Mouse (Mus musculus): ENCODE results near the gene Paqr9. TPM values are rescaled to one million over a fixed set of nuclear protein-coding genes. Genes with fewer than 3 reads are reported as not detected.
"Not testable (repeated sequence)": the region's sequence is repeated elsewhere in the genome, so short reads cannot be mapped to it uniquely, and the experiment has no call there.

Gene Paqr9
- polyA plus RNA-seq (2016; fragmentation: Nextera tagmentation; extraction: Ambion mirVana): 0.09 and 0.10 TPM in 2 replicates

DNA sequence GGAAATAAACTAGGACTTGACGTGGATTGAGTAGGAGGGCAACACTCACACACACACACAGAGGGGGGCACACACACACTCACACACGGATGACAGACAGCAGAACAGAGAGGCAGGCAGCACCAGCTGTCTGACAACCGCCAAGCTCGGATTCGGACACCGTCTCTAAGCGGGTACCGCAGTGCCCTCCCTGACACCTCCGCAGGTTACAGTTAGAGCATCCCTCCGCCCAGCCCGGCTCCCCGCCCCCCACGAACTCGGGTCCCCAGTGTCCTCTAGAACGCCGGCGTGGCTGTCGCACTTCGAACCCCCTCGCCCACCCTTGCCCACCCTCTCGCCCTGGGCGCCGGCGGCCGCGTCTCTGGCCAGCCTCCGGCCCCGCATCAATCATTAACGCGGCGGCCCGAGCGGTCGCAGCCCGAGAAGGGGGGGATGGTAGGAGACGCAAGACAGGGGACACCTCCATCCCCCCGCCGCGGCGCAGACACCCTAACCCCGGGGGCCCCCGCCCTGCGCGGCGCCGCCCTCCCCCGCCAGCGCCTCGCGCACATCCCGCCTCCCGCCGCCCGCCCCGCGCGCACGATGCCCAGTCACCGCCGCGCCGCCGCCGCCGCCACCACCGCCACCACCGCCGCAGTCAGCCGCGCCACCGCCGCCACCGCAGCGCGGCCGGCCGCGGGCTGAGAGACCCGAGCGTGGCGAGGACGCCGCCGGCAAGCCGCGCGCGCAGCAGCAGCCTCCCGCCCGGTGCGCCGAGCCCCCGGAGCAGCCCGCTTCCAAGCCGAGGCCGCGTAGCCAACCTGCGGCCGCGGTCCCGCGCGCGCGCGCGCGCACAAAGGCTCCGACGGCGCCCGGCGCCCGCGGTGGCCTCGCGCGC is at the start of gene Paqr9:
Gene Paqr9, plus strand, starts transcription at position 599 of the 877 bp plus-strand sequence.
- peak within 1 kb of the TSS; percentile 81 for H3K27ac ChIP-seq
- WGBS: 10% methylated on average over 104 of the region's 118 CpGs
- H3K4me3 ChIP-seq: peak within 1 kb of the TSS; percentile 68
- no peaks in the 10 kb centered on the region for H3K9me3 ChIP-seq (replicated peaks)
- H3K4me1 ChIP-seq: peaks cover 16% of the 10 kb centered on the region
- H3K36me3 ChIP-seq: no peaks in the 10 kb centered on the region
- H3K27me3 ChIP-seq (ENCODE audit: low read depth, poor library complexity, severe bottlenecking): peaks cover 96% of the 10 kb centered on the region
- peak; percentile 67 for DNase-seq (ENCODE audit: low spot score)

DNA sequence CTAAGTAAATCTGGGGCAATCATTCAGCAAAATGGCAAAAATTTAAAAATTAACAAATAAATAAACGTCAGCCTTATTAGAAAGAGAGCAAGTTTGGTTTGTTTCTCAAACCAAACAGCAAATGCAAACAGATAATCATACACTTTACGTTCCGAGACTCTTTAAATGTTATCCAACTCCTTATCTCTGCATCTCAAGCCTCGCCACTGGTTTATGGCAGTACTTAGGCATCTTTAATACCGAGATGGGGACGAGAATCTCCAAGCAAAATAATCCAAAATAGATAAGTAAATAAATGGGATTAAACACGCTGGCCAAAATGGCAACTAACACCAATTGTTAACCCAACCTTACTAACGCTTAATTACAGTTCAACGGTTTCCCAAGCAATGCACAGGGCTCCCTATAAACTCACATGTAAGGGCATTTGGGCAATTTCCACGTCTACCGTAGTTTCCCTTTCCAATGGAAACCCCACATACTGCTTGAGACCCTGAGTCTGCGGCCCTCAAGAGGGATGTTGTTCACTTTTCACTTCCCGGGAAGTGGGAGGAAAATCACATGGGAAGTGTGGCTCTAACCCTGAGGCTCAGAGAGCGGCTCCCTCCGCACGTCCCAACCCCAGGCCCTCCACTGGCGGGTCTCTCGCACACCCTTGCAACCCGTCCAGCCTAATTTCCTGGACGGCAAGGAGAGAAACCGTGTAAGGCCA is 48.6 kb upstream of the Paqr9 start:
- no peaks in the 10 kb centered on the region for H3K9me3 ChIP-seq (replicated peaks)
- H3K4me1 ChIP-seq: peaks cover 15% of the 10 kb centered on the region
- peaks cover 13% of the 10 kb centered on the region for H3K36me3 ChIP-seq
- peak overlapping the region; percentile 87 for H3K4me3 ChIP-seq
- WGBS: 6% methylated on average over 21 of the region's 21 CpGs
- H3K27me3 ChIP-seq (ENCODE audit: low read depth, poor library complexity, severe bottlenecking): no peaks in the 10 kb centered on the region
- peak overlapping the region; percentile 97 for H3K27ac ChIP-seq
- no peak for DNase-seq (ENCODE audit: low spot score)

DNA sequence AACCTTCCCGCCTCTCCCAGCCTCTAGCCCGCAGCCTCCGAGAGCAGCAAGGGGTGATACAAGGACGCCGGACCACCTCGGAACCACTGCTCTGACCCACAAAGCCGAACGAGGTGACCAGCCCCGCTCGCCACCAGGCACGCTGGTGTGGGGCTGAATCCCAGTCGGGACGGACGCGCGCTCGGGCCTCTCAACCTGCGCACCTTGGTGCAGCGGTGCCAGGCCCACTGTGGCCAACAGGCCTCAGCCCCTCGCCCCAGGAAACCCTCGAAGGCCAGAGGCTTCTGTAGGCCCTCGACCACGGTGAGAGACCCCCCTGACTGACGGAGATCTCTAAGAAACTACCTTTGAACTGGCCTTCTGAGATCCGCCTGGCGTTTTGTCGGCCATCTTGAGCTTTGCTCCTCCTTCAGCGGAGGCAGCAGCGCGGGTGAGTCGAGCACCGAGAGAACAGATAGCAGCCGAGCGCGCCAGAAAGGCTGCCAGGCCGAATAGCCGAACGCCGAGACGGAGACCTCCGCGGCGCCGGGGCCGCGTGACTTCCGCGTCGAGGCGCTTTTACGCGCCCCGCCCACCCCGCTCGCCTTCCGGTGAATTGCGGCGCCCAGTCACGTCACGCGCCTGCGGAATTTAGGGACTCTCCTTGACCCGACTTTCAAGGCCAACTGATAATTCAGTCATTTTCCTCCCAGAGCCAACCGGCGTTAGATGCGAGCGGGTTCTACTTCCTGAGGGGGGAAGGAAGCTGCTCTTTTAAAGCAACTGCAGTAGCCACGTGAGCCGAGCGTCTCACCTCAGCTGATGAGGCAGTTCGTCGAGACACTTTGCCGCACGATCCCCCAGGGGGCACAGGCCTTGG is 47.8 kb upstream of the Paqr9 start, which contains the start of gene U2surp:
Gene U2surp, minus strand, starts transcription at position 525 of the 859 bp plus-strand sequence.
- H3K4me3 ChIP-seq: peak within 1 kb of the TSS; percentile 87
- no peaks in the 10 kb centered on the region for H3K9me3 ChIP-seq (replicated peaks)
- DNase-seq (ENCODE audit: low spot score): peak; percentile 98
- H3K36me3 ChIP-seq: peaks cover 13% of the 10 kb centered on the region
- no peaks in the 10 kb centered on the region for H3K27me3 ChIP-seq (ENCODE audit: low read depth, poor library complexity, severe bottlenecking)
- WGBS: under 1% methylated on average over 73 of the region's 74 CpGs
- H3K4me1 ChIP-seq: peaks cover 15% of the 10 kb centered on the region
- peak within 1 kb of the TSS; percentile 97 for H3K27ac ChIP-seq

DNA sequence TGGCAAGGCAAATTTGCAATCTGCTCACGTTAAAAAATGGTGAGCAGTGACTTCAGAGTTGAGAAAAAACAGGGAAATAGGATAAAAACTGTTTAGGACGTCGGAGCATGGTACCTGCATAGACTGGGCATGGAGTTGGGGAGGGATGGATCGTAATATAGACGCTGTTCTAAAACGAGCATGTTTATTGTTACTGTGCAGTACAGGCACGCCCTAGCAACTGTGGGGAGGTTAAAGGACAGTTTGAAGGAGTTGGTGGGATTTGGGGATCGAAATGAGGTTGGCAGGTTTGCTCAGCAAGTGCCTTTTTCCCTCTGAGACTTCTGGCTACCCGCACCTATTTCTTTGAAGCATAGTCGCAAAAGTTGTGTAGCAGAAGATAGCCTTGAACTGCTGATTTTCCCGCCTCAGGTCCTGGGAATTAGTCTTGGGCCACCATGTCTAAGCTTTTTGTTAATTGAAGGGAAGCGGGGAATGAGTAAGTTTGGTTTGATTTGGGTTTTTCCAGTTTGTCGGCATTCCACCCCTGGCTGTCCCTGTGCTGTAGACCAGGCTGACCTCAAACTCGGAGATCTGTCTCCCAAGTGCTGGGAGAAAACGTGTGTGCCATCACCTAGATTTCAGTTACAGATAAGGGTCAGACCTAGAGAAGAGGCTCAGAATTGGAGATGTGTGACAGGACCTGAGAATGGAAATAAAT is 47.0 kb upstream of the Paqr9 start:
- Histone ChIP-seq H3K27ac (peak overlapping the region; percentile 97), H3K9me3 (replicated peaks) (no peaks in the 10 kb centered on the region), H3K4me1 (peaks cover 15% of the 10 kb centered on the region), H3K4me3 (peak overlapping the region; percentile 87), H3K27me3 (ENCODE audit: low read depth, poor library complexity, severe bottlenecking) (no peaks in the 10 kb centered on the region), H3K36me3 (peaks cover 13% of the 10 kb centered on the region)
- no peak for DNase-seq (ENCODE audit: low spot score)
- 28% methylated on average over 15 of the region's 15 CpGs for WGBS

DNA sequence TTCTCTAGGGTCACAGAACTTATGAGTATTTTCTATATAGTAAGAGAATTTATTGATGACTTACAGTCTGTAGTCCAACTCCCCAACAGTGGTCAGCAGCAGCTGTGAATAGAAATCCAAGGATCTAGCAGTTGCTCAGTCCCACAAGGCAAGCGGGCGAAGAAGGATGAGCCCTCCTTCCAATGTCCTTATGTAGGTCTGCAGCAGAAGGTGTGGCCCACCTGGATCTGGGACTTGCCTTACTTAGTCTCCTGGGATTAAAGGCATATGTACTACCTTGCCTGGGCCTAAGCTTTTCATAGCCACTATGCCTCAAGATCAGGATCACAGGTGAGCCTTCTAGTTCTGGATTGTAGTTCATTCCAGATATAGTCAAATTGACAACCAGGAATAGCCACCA is 45.7 kb upstream of the Paqr9 start:
- WGBS: 97% methylated on average over 2 of the region's 2 CpGs

DNA sequence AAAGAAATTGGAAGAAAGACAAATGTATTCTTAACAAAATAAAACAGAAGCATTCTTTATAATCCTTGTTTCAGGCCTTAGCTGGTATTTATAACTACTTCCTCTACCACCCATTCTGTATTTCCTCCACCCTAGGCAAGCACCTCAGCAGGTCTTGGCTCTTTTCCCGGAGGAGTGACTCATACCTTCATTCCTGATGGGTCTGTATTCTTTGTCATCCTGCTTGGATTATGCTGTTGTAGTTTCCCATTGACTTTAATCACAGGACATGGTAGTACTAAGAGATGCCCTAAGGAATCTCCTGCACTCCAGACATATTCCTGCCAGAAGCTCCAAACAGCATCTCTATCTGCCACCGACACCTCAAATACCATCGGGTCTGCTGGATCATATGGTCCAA is 45.1 kb upstream of the Paqr9 start:
- not testable (repeated sequence) for H3K36me3 ChIP-seq; H3K4me3 ChIP-seq; DNase-seq (ENCODE audit: low spot score); H3K27ac ChIP-seq; H3K27me3 ChIP-seq (ENCODE audit: low read depth, poor library complexity, severe bottlenecking); H3K9me3 ChIP-seq (replicated peaks)
- 88% methylated on average over 3 of the region's 3 CpGs for WGBS
- H3K4me1 ChIP-seq: peaks cover 15% of the 10 kb centered on the region

More for the DNA sequence above, 45.7 kb upstream of the Paqr9 start:
- H3K9me3 ChIP-seq (replicated peaks): no peaks in the 10 kb centered on the region
- no peaks in the 10 kb centered on the region for H3K27me3 ChIP-seq (ENCODE audit: low read depth, poor library complexity, severe bottlenecking)
- peaks cover 3% of the 10 kb centered on the region for H3K36me3 ChIP-seq
- peaks cover 15% of the 10 kb centered on the region for H3K4me1 ChIP-seq
- H3K4me3 ChIP-seq: no peak overlapping the region
- no peak for DNase-seq (ENCODE audit: low spot score)
- no peak overlapping the region for H3K27ac ChIP-seq

DNA sequence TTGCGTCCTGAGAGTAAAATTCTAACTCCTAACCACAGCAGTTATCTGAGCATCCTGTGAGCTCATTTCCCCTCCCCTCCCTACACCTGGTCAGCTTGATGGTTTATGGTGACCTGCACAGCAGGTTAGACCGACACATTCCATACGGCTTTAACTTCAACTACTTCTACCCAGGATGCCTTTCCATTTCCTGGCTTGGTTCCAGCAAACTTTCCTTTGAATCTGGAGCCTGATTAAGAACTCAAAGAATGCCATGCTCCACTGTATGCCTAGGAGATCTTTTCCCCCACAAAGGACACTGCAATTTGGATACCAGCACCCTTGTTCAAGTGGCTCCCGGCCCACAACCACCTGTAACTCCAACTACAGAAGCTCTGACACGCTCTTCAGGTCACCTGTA is 38.9 kb upstream of the Paqr9 start:
- H3K4me3 ChIP-seq: no peak overlapping the region
- H3K9me3 ChIP-seq (replicated peaks): no peaks in the 10 kb centered on the region
- H3K4me1 ChIP-seq: no peaks in the 10 kb centered on the region
- no peak for DNase-seq (ENCODE audit: low spot score)
- H3K27me3 ChIP-seq (ENCODE audit: low read depth, poor library complexity, severe bottlenecking): no peaks in the 10 kb centered on the region
- no peak overlapping the region for H3K27ac ChIP-seq
- 90% methylated on average over 5 of the region's 5 CpGs for WGBS
- no peaks in the 10 kb centered on the region for H3K36me3 ChIP-seq

DNA sequence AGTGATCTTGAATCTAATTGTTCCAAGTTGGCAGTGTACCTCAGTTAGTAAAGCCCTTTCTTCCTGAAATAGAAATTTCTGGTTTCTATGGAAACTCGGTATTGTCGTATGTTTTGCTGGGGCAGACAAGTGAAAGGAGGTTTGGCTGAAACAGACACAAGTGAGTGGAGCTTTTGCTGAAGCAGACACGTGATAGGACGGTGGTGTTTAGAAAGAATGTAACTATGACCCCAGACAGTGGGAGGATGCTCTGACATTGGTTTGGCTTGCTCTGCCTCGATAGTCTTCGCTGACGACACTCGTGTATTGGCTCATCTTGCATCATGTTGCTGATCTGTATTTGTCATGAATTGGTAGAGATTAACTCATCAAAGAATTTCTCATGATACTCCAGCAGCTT is 38.4 kb upstream of the Paqr9 start:
- H3K4me3 ChIP-seq: no peak overlapping the region
- no peak for DNase-seq (ENCODE audit: low spot score)
- 94% methylated on average over 8 of the region's 8 CpGs for WGBS
- no peak overlapping the region for H3K27ac ChIP-seq
- no peaks in the 10 kb centered on the region for H3K36me3 ChIP-seq
- no peaks in the 10 kb centered on the region for H3K9me3 ChIP-seq (replicated peaks)
- H3K27me3 ChIP-seq (ENCODE audit: low read depth, poor library complexity, severe bottlenecking): no peaks in the 10 kb centered on the region
- no peaks in the 10 kb centered on the region for H3K4me1 ChIP-seq

DNA sequence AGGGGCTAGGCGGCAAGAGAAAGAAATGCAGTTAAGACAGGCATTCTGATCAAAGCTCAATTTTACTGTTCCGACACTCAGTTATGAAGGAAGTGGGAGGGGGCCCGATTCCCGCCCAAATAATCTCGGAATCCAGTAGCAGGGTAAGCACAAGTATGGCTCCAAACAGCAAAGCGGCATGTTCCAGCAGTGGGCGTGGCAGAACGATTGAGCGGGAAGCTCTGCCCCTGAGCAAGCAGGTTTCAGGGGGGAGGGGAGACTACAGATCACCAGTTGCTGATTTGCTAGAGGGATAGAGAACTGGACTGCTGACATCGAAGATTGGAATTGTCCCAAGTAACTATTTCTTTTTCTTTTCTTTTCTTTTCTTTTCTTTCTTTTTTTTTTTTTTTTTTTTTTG is 37.9 kb upstream of the Paqr9 start:
- no peaks in the 10 kb centered on the region for H3K36me3 ChIP-seq
- no peak overlapping the region for H3K27ac ChIP-seq
- H3K4me3 ChIP-seq: no peak overlapping the region
- H3K4me1 ChIP-seq: no peaks in the 10 kb centered on the region
- 55% methylated on average over 10 of the region's 10 CpGs for WGBS
- H3K9me3 ChIP-seq (replicated peaks): no peaks in the 10 kb centered on the region
- H3K27me3 ChIP-seq (ENCODE audit: low read depth, poor library complexity, severe bottlenecking): no peaks in the 10 kb centered on the region
- peak; percentile 39 for DNase-seq (ENCODE audit: low spot score)

DNA sequence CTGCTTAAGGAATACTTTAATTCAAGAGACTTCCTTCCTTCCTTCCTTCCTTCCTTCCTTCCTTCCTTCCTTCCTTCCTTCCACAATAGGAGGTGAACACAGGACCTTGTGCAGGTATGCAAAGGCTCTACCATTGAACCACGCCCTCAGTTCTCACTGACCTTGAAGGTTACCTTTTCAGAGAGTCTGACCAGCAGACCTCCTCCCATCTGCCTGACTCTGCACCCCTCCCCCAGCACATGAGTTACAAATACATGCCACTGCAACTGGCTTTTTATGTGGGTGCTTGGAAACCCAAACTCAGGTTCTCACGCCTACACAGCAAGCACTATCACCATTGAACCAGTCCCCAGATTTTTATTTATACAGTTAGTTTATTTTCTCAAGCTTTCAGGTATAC is 36.9 kb upstream of the Paqr9 start:
- no peaks in the 10 kb centered on the region for H3K4me1 ChIP-seq
- H3K9me3 ChIP-seq (replicated peaks): no peaks in the 10 kb centered on the region
- H3K27me3 ChIP-seq (ENCODE audit: low read depth, poor library complexity, severe bottlenecking): no peaks in the 10 kb centered on the region
- H3K36me3 ChIP-seq: no peaks in the 10 kb centered on the region
- no peak overlapping the region for H3K27ac ChIP-seq
- no peak for DNase-seq (ENCODE audit: low spot score)
- H3K4me3 ChIP-seq: no peak overlapping the region
- 96% methylated on average over 2 of the region's 2 CpGs for WGBS

DNA sequence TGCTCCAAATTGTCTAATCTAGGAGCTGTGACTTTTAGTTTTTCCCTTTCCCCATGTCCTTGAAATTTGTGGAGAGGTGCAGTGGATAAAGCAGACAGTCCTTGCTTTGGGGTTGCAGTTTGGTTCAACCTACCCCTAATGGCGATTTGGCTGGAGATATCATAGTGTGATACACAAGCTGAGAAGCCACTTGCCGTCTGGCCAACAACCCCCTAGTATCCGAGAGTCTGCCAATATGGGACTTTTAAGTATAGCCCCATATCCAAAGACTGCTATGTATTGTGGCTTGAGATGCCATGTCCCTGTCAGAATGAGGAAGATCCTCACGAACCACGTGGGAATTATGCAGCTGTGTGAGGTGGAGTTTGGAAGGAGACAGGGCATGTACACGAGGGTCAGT is 34.1 kb upstream of the Paqr9 start:
- Histone ChIP-seq H3K9me3 (replicated peaks) (no peaks in the 10 kb centered on the region), H3K4me1 (no peaks in the 10 kb centered on the region), H3K27ac (no peak overlapping the region), H3K4me3 (no peak overlapping the region), H3K27me3 (ENCODE audit: low read depth, poor library complexity, severe bottlenecking) (no peaks in the 10 kb centered on the region), H3K36me3 (no peaks in the 10 kb centered on the region)
- WGBS: 87% methylated on average over 6 of the region's 6 CpGs
- no peak for DNase-seq (ENCODE audit: low spot score)

DNA sequence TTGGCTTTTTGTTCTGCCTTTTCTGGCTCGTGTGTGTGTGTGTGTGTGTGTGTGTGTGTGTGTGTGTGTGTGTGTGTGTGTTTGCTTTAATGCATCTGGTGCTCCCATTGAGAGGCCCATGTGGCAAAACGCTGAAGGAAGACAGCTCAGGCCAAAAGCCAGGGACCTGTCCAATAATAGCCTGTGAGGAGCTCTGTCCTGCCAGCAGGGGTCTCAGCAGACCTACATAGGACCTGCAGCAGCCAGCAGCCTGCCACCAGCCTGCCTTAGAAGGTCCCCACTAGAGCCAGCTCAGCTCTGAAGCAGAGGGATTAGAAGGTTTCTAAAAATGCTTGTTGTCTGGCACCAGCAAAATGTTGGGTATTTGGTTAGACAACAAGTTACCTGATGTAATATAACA is 33.5 kb upstream of the Paqr9 start:
- no peaks in the 10 kb centered on the region for H3K9me3 ChIP-seq (replicated peaks)
- H3K36me3 ChIP-seq: no peaks in the 10 kb centered on the region
- DNase-seq (ENCODE audit: low spot score): peak; percentile 42
- H3K27me3 ChIP-seq (ENCODE audit: low read depth, poor library complexity, severe bottlenecking): no peaks in the 10 kb centered on the region
- H3K4me1 ChIP-seq: no peaks in the 10 kb centered on the region
- 22% methylated on average over 2 of the region's 2 CpGs for WGBS
- no peak overlapping the region for H3K4me3 ChIP-seq
- no peak overlapping the region for H3K27ac ChIP-seq
